Mouse (Mus musculus): ENCODE data around the gene Mavs. TPM values are rescaled to one million over a fixed set of nuclear protein-coding genes. Genes with fewer than 3 reads are reported as not detected.

Gene Mavs
- polyA plus RNA-seq, 1 experiment from 2014 or later = 30.2 TPM

DNA sequence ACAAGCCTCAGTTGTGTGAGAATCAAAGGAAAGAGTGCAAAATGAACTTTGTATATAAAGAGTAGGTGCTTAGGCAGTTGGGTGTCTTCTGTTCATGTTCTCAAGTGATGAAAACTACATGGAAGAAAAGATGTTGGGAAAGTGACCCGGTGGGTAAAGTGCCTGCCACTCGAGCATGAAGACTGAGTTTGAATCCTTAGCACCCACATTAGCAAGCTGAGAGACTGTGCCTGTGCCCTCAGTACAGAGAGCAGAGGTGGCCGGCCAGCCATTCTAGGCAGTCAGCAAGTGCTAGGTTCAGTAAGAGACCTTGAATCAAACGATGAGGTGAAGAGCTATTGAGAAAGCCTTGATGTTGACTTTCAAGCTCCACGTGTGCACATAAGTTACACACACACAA is 42.9 kb downstream of the Mavs start:
- Histone ChIP-seq H3K4me1 (no peaks in the 10 kb centered on the region), H3K9ac (no peak overlapping the region), H3K9me3 (replicated peaks) (no peaks in the 10 kb centered on the region), H3K27ac (no peak overlapping the region), H3K4me2 (no peak overlapping the region), H3K36me3 (peaks cover 76% of the 10 kb centered on the region), H3K27me3 (no peaks in the 10 kb centered on the region), H3K4me3 (replicated peaks) (no peak overlapping the region)
- no peak for ATAC-seq (replicated peaks; ENCODE audit: low FRiP score)
- WGBS = 94% methylated on average over 5 of the region's 5 CpGs

DNA sequence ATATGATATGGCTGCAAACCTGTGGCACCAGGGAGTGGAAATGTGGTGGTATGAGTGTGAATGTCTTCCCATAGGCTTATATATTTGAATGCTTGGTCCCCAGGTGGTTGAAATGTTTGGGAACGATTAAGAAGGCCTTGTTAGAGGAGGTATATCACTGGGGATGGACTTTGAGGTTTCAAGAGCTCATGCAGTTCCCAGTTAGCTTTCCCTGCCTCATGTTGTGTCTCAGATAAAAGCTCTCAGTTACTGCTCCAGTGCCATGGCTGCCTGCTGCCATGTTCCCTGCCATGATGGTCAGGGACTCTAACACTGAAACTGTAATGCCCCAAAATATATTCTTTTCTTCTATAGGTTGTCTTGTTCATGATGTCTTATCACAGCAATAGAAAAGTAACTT is 47.7 kb downstream of the Mavs start:
- H3K9ac ChIP-seq = no peak overlapping the region
- no peaks in the 10 kb centered on the region for H3K27me3 ChIP-seq
- H3K36me3 ChIP-seq = peaks cover 77% of the 10 kb centered on the region
- no peaks in the 10 kb centered on the region for H3K4me1 ChIP-seq
- H3K4me3 ChIP-seq (replicated peaks) = no peak overlapping the region
- no peak overlapping the region for H3K4me2 ChIP-seq
- no peak for ATAC-seq (replicated peaks; ENCODE audit: low FRiP score)
- 74% methylated on average over 1 of the region's 1 CpGs for WGBS
- no peak overlapping the region for H3K27ac ChIP-seq
- no peaks in the 10 kb centered on the region for H3K9me3 ChIP-seq (replicated peaks)

DNA sequence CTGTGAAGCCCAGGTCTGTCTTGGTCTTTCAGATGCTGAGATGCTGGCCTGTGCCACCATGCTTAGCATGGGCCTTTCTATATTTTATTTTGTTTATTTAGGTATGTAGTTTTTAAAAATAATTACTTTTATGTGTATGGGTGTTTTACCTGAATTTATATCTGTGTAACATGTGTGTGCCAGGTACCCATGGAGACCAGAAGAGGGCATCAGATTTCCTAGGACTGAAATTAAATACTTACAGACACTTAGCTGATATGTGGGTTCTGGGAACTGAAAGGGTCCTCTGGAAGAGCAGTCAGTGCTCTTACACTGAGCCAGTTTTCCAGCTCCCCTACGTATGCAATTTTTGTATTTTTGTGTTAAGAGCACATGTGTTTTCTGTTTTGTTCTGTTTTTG is 52.4 kb downstream of the Mavs start:
- H3K4me2 ChIP-seq = no peak overlapping the region
- 92% methylated on average over 1 of the region's 1 CpGs for WGBS
- H3K36me3 ChIP-seq = peaks cover 69% of the 10 kb centered on the region
- no peak overlapping the region for H3K9ac ChIP-seq
- H3K27me3 ChIP-seq = no peaks in the 10 kb centered on the region
- H3K27ac ChIP-seq = no peak overlapping the region
- H3K4me1 ChIP-seq = no peaks in the 10 kb centered on the region
- no peaks in the 10 kb centered on the region for H3K9me3 ChIP-seq (replicated peaks)
- H3K4me3 ChIP-seq (replicated peaks) = no peak overlapping the region
- no peak for ATAC-seq (replicated peaks; ENCODE audit: low FRiP score)

- Histone ChIP-seq H3K4me2 (no peak overlapping the region), H3K27me3 (no peaks in the 10 kb centered on the region), H3K36me3 (peaks cover 78% of the 10 kb centered on the region), H3K27ac (no peak overlapping the region), H3K9ac (no peak overlapping the region), H3K4me1 (no peaks in the 10 kb centered on the region), H3K9me3 (replicated peaks) (no peaks in the 10 kb centered on the region), H3K4me3 (replicated peaks) (no peak overlapping the region)
- ATAC-seq (replicated peaks; ENCODE audit: low FRiP score) = no peak
Observed at GRCm38 (mm10) chr2:131290669-131291068, 56.8 kb downstream of the Mavs start.

GRCm38 (mm10) chr2:131296746-131297261 is 62.9 kb downstream of the Mavs start:
- no peak overlapping the region for H3K4me3 ChIP-seq (replicated peaks)
- 88% methylated on average over 2 of the region's 2 CpGs for WGBS
- no peak for ATAC-seq (replicated peaks; ENCODE audit: low FRiP score)
- H3K36me3 ChIP-seq = peaks cover 73% of the 10 kb centered on the region
- H3K4me1 ChIP-seq = no peaks in the 10 kb centered on the region
- H3K27ac ChIP-seq = no peak overlapping the region
- no peaks in the 10 kb centered on the region for H3K9me3 ChIP-seq (replicated peaks)
- H3K27me3 ChIP-seq = no peaks in the 10 kb centered on the region
- no peak overlapping the region for H3K4me2 ChIP-seq
- no peak overlapping the region for H3K9ac ChIP-seq

Small RNA genes within 50 kb of the gene (microRNA-seq; reads per million reads assigned to microRNA genes)
- gene Mir103-2 = 38.5 reads per million, percentile 46 among the genes with 10 or more reads in this experiment

Other genes starting within 250 kb of the Mavs start
- gene Gfra4, start 191.0 kb upstream of the Mavs start, polyA plus RNA-seq (2015; fragmentation: Nextera tagmentation; extraction: Ambion mirVana) = 15.1 and 17.0 TPM in 2 replicates
- 3.6 and 4.9 TPM in 2 replicates for gene Adam33, start 170.2 kb upstream of the Mavs start, polyA plus RNA-seq (2015; fragmentation: Nextera tagmentation; extraction: Ambion mirVana)
- gene Siglec1, start 147.3 kb upstream of the Mavs start, polyA plus RNA-seq (2015; fragmentation: Nextera tagmentation; extraction: Ambion mirVana) = 0.35 and 0.49 TPM in 2 replicates
- gene Hspa12b, start 106.8 kb upstream of the Mavs start, polyA plus RNA-seq (2015; fragmentation: Nextera tagmentation; extraction: Ambion mirVana) = 20.3 and 21.3 TPM in 2 replicates
- not detected in 2 replicates for gene Gm11037, start 100.6 kb upstream of the Mavs start, polyA plus RNA-seq (2015; fragmentation: Nextera tagmentation; extraction: Ambion mirVana)
- 82.9 and 91.1 TPM in 2 replicates for gene 1700037H04Rik, start 74.0 kb upstream of the Mavs start, polyA plus RNA-seq (2015; fragmentation: Nextera tagmentation; extraction: Ambion mirVana)
- gene Cenpb, start 54.0 kb upstream of the Mavs start, polyA plus RNA-seq (2015; fragmentation: Nextera tagmentation; extraction: Ambion mirVana) = 10.6 and 10.8 TPM in 2 replicates
- gene Cdc25b, start 47.1 kb upstream of the Mavs start, polyA plus RNA-seq (2015; fragmentation: Nextera tagmentation; extraction: Ambion mirVana) = 62.1 and 71.5 TPM in 2 replicates
- gene Spef1, start 46.8 kb upstream of the Mavs start, polyA plus RNA-seq (2015; fragmentation: Nextera tagmentation; extraction: Ambion mirVana) = 3.2 and 3.6 TPM in 2 replicates
- gene Ap5s1, start 27.0 kb upstream of the Mavs start, polyA plus RNA-seq (2015; fragmentation: Nextera tagmentation; extraction: Ambion mirVana) = 25.6 TPM in 2 replicates
- gene Pank2, start 28.4 kb downstream of the Mavs start, polyA plus RNA-seq (2015; fragmentation: Nextera tagmentation; extraction: Ambion mirVana) = 38.3 and 39.0 TPM in 2 replicates
- gene Rnf24, start 118.8 kb downstream of the Mavs start, polyA plus RNA-seq (2015; fragmentation: Nextera tagmentation; extraction: Ambion mirVana) = 3.9 and 4.0 TPM in 2 replicates

Measured in kidney, embryonic 15.5 days (tissue).